In genomic region chr15:32730839-32731238, GRCm38 (mm10) we compare ENCODE assay signal across 9 mouse cellular contexts.
DNase-seq lines count a peak whose midpoint lies in the region; ATAC-seq and TF ChIP-seq lines count a peak whose summit lies in the region.
"Had no signal": no experiment of that assay in that cellular context is flagged by ENCODE, and none has a peak within 500 bp of the region (broad histone marks: within the 10 kb centered on the region; RNA-seq: fewer than 3 reads in every experiment).

No protein-coding gene starts in this region.

- TF ChIP-seq CTCF in lung, embryonic 14.5 days (IDR thresholded peaks at IDR 0.05; ENCODE audit: low read depth): peak; percentile 77
- TF ChIP-seq CTCF in small intestine, adult 2 months (IDR thresholded peaks at IDR 0.05; ENCODE audit: extremely low read depth, insufficient read length, insufficient replicate concordance, low read depth, low read length): peak; percentile 40; the same call in 1 of the 2 replicates
- TF ChIP-seq CTCF in thymus, adult 2 months (IDR thresholded peaks at IDR 0.05; ENCODE audit: borderline replicate concordance, control insufficient read depth, extremely low read depth, insufficient read depth, low read length, poor library complexity): no peak

- no peak overlapping the region for H3K4me2 ChIP-seq in kidney, embryonic 14.5 days (replicated peaks; ENCODE audit: low read depth, low read length)
- no peak overlapping the region for H3K4me2 ChIP-seq in embryonic facial prominence, embryonic 11.5 days (ENCODE audit: low read depth, low read length)
- H3K4me2 ChIP-seq in lung, embryonic 14.5 days: no peak overlapping the region
- H3K4me2 ChIP-seq: stomach, embryonic 15.5 days had no signal

- WGBS in kidney, embryonic 14.5 days: 31% methylated on average over 3 of the region's 3 CpGs
- WGBS in embryonic facial prominence, embryonic 11.5 days: 33% methylated on average over 3 of the region's 3 CpGs
- 28% methylated on average over 3 of the region's 3 CpGs for WGBS in lung, embryonic 14.5 days
- 18% methylated on average over 3 of the region's 3 CpGs for WGBS in small intestine, adult 2 months
- 22% methylated on average over 3 of the region's 3 CpGs for WGBS in thymus, adult 2 months

- peak; percentile 3 for DNase-seq in kidney, adult 11 months
- DNase-seq in adrenal gland, adult 8-10 months: peak; percentile 14
- peak; percentile 48 for DNase-seq in embryonic facial prominence, embryonic 11.5 days (ENCODE audit: low spot score)
- peak; percentile 22 for DNase-seq in kidney, adult 9 months
- peak; percentile 78 for DNase-seq in lung, embryonic 14.5 days
- no peak for DNase-seq in thymus, adult 2 months

- H3K27me3 ChIP-seq in kidney, embryonic 14.5 days (ENCODE audit: control insufficient read depth, insufficient read depth, low read length): no peaks in the 10 kb centered on the region
- H3K27me3 ChIP-seq in embryonic facial prominence, embryonic 11.5 days (ENCODE audit: control insufficient read depth, insufficient read depth, low read length): no peaks in the 10 kb centered on the region
- H3K27me3 ChIP-seq in lung, embryonic 14.5 days (ENCODE audit: insufficient read depth, low read length): no peaks in the 10 kb centered on the region
- no peaks in the 10 kb centered on the region for H3K27me3 ChIP-seq in small intestine, adult 2 months (ENCODE audit: control insufficient read depth, insufficient read depth, low read length)
- no peaks in the 10 kb centered on the region for H3K27me3 ChIP-seq in thymus, adult 2 months (ENCODE audit: control insufficient read depth, insufficient read depth, low read length)
- H3K27me3 ChIP-seq: stomach, embryonic 15.5 days had no signal

- no peaks in the 10 kb centered on the region for H3K4me1 ChIP-seq in kidney, embryonic 14.5 days (ENCODE audit: control insufficient read depth, insufficient read depth, low read length)
- no peaks in the 10 kb centered on the region for H3K4me1 ChIP-seq in embryonic facial prominence, embryonic 11.5 days (ENCODE audit: control insufficient read depth, insufficient read depth, low read length)
- no peaks in the 10 kb centered on the region for H3K4me1 ChIP-seq in lung, embryonic 14.5 days (ENCODE audit: insufficient read depth)
- H3K4me1 ChIP-seq in small intestine, adult 2 months (ENCODE audit: control insufficient read depth, insufficient read depth, insufficient read length, low read length): no peaks in the 10 kb centered on the region
- no peaks in the 10 kb centered on the region for H3K4me1 ChIP-seq in thymus, adult 2 months (replicated peaks; ENCODE audit: control insufficient read depth, insufficient read depth, low read length)
- H3K4me1 ChIP-seq: stomach, embryonic 15.5 days had no signal

- ATAC-seq in kidney, embryonic 14.5 days (ENCODE audit: low FRiP score, low TSS enrichment): no peak
- ATAC-seq in embryonic facial prominence, embryonic 11.5 days (replicated peaks; ENCODE audit: insufficient number of reproducible peaks, low FRiP score, low TSS enrichment, low read depth): no peak
- ATAC-seq in lung, embryonic 14.5 days (ENCODE audit: insufficient read depth): no peak

- no peak overlapping the region for H3K4me3 ChIP-seq in kidney, embryonic 14.5 days (ENCODE audit: low read length)
- no peak overlapping the region for H3K4me3 ChIP-seq in embryonic facial prominence, embryonic 11.5 days (ENCODE audit: low read depth, low read length)
- H3K4me3 ChIP-seq in lung, embryonic 14.5 days (ENCODE audit: low read depth, low read length): no peak overlapping the region
- H3K4me3 ChIP-seq in small intestine, adult 2 months (ENCODE audit: low read depth, low read length): no peak overlapping the region
- H3K4me3 ChIP-seq in thymus, adult 2 months (ENCODE audit: control insufficient read depth, insufficient read depth, low read length): no peak overlapping the region
- H3K4me3 ChIP-seq: stomach, embryonic 15.5 days had no signal

- no peak overlapping the region for H3K27ac ChIP-seq in kidney, embryonic 14.5 days (ENCODE audit: low read depth, low read length)
- H3K27ac ChIP-seq in embryonic facial prominence, embryonic 11.5 days (replicated peaks; ENCODE audit: low read depth, low read length): no peak overlapping the region
- no peak overlapping the region for H3K27ac ChIP-seq in lung, embryonic 14.5 days (ENCODE audit: low read depth)
- H3K27ac ChIP-seq in small intestine, adult 2 months (ENCODE audit: insufficient read depth, low read depth, low read length): no peak overlapping the region
- H3K27ac ChIP-seq in thymus, adult 2 months (ENCODE audit: control insufficient read depth, insufficient read depth, low read length): no peak overlapping the region
- H3K27ac ChIP-seq: stomach, embryonic 15.5 days had no signal

- TF ChIP-seq POLR2A in small intestine, adult 2 months (IDR thresholded peaks at IDR 0.05; ENCODE audit: low read depth, low read length): no peak
- no peak for TF ChIP-seq POLR2A in thymus, adult 2 months (IDR thresholded peaks at IDR 0.05; ENCODE audit: control insufficient read depth, extremely low read depth, insufficient read depth, low read length, poor library complexity)

- no peaks in the 10 kb centered on the region for H3K9me3 ChIP-seq in kidney, embryonic 14.5 days (ENCODE audit: control insufficient read depth, low read length)
- no peaks in the 10 kb centered on the region for H3K9me3 ChIP-seq in embryonic facial prominence, embryonic 11.5 days (replicated peaks; ENCODE audit: control insufficient read depth, low read length)
- H3K9me3 ChIP-seq in lung, embryonic 14.5 days (ENCODE audit: low read depth, low read length): no peaks in the 10 kb centered on the region
- H3K9me3 ChIP-seq: stomach, embryonic 15.5 days had no signal

- no peaks in the 10 kb centered on the region for H3K36me3 ChIP-seq in kidney, embryonic 14.5 days (ENCODE audit: control insufficient read depth, insufficient read depth, low read length)
- no peaks in the 10 kb centered on the region for H3K36me3 ChIP-seq in embryonic facial prominence, embryonic 11.5 days (replicated peaks; ENCODE audit: control insufficient read depth, insufficient read depth, low read depth, low read length)
- H3K36me3 ChIP-seq in lung, embryonic 14.5 days (ENCODE audit: insufficient read depth): no peaks in the 10 kb centered on the region
- H3K36me3 ChIP-seq in small intestine, adult 2 months (ENCODE audit: control insufficient read depth, insufficient read depth, low read length): no peaks in the 10 kb centered on the region
- no peaks in the 10 kb centered on the region for H3K36me3 ChIP-seq in thymus, adult 2 months (ENCODE audit: control insufficient read depth, insufficient read depth, low read length)
- H3K36me3 ChIP-seq: stomach, embryonic 15.5 days had no signal

- H3K9ac ChIP-seq in kidney, embryonic 14.5 days (ENCODE audit: low read depth, low read length): no peak overlapping the region
- H3K9ac ChIP-seq in embryonic facial prominence, embryonic 11.5 days (replicated peaks; ENCODE audit: low read length): no peak overlapping the region
- H3K9ac ChIP-seq in lung, embryonic 14.5 days: no peak overlapping the region
- H3K9ac ChIP-seq: stomach, embryonic 15.5 days had no signal
